Mouse (Mus musculus): Measurements from ENCODE around the gene Sap30l. TPM values are rescaled to one million over a fixed set of nuclear protein-coding genes. Genes with fewer than 3 reads are reported as not detected.
"Not testable (repeated sequence)": the region's sequence is repeated elsewhere in the genome, so short reads cannot be mapped to it uniquely, and the experiment has no call there.

The Sap30l gene
- total RNA-seq, 2 experiments from 2014 or later, result 4.4 to 4.8 TPM

GRCm38 (mm10) chr11:57828955-57829870 lies 27.8 kb downstream of the Sap30l start:
- ATAC-seq (replicated peaks; ENCODE audit: low FRiP score, poor library complexity, severe bottlenecking), result no peak

- 0 out of 2 replicates have a peak, but pooled peaks have one; percentile 15 for ATAC-seq (replicated peaks; ENCODE audit: low FRiP score, poor library complexity, severe bottlenecking)
Measured at GRCm38 (mm10) chr11:57829871-57830775, 28.7 kb downstream of the Sap30l start.

- no peak for ATAC-seq (replicated peaks; ENCODE audit: low FRiP score, poor library complexity, severe bottlenecking)
Measured at GRCm38 (mm10) chr11:57831281-57831781, 29.9 kb downstream of the Sap30l start.

- no peak for ATAC-seq (replicated peaks; ENCODE audit: low FRiP score, poor library complexity, severe bottlenecking)
Measured at GRCm38 (mm10) chr11:57831861-57832260, 30.4 kb downstream of the Sap30l start.

GRCm38 (mm10) chr11:57832552-57833201 lies 31.2 kb downstream of the Sap30l start, which contains the start of gene Hand1:
TSS of gene Hand1 (minus strand) at chr11:57832818.
- no peak for ATAC-seq (replicated peaks; ENCODE audit: low FRiP score, poor library complexity, severe bottlenecking)

DNA sequence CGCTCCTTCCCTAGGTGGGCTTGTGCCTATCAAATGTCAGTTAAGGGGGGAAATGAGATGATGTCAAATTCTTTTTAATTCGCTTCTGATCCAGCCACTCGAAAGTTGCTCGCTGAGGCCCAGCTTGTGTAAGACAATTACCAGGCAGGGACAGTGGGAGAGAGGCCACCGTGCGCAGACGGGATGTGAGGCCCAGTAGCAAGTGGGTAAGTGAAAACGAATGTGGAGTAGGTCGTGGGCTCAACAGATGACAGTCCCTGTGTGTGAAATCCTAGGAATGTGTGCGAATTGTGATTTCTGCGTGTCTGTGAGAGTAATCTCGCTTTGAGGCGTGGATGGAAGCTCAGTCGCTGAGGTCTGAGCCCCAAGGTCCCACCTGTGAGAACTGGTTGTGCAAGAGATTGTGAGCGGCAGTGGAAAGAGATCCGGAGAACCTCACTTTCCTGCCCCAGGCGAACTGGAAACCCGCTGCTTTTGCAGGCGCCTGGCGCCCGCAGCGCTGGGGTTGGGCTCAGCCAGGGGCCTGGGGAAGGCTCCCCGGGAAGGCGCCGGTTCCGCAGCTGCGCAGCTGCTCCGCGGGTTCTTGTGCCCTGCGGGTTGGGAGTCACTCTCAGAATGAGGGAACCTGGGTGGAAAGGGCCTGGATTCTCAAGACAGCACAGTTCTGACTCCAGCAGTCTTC lies 32.0 kb downstream of the Sap30l start:
- ATAC-seq (replicated peaks; ENCODE audit: low FRiP score, poor library complexity, severe bottlenecking), result no peak

GRCm38 (mm10) chr11:57834031-57834430 lies 32.6 kb downstream of the Sap30l start:
- no peak for ATAC-seq (replicated peaks; ENCODE audit: low FRiP score, poor library complexity, severe bottlenecking)

DNA sequence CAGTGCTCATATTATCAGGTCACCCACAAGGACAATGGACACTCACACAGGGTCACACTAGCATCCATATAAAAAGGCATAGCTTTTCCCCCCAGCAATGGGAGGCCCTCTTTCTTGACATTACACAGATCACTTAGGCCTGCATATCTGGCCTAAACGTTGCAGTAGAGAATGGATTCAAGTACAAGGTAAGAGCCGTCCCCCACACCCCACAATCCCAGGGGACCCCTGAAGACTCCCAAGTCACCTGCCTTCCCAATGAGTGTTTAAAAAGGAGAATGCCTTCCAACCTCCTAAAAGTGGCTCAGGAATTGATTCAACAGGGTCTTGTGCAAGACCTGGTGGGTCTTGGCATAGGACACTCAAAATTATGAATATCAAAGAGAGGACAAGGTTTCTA lies 33.9 kb downstream of the Sap30l start:
- ATAC-seq (replicated peaks; ENCODE audit: low FRiP score, poor library complexity, severe bottlenecking), result no peak

- no peak for ATAC-seq (replicated peaks; ENCODE audit: low FRiP score, poor library complexity, severe bottlenecking)
Measured at GRCm38 (mm10) chr11:57835931-57836330, 34.5 kb downstream of the Sap30l start.

DNA sequence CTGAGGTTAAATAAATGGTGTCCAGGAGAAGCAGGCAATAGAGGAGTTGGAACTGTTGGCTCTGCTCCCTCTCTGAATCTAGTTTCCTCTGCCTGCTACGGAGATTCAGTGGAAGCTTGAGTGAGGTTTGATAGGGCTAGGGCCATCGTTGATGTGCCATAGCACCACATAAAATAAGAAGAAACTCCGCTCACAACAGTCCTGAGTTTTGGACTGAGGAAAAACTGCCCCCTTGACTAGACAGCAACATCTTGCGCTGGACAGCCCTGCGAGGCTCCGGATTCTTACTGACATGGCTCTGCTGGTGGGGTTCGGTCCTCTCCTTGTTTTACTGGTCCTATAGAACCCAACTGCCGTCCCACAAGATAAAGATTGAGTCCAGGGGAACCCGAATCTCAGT lies 35.0 kb downstream of the Sap30l start:
- no peak for ATAC-seq (replicated peaks; ENCODE audit: low FRiP score, poor library complexity, severe bottlenecking)

DNA sequence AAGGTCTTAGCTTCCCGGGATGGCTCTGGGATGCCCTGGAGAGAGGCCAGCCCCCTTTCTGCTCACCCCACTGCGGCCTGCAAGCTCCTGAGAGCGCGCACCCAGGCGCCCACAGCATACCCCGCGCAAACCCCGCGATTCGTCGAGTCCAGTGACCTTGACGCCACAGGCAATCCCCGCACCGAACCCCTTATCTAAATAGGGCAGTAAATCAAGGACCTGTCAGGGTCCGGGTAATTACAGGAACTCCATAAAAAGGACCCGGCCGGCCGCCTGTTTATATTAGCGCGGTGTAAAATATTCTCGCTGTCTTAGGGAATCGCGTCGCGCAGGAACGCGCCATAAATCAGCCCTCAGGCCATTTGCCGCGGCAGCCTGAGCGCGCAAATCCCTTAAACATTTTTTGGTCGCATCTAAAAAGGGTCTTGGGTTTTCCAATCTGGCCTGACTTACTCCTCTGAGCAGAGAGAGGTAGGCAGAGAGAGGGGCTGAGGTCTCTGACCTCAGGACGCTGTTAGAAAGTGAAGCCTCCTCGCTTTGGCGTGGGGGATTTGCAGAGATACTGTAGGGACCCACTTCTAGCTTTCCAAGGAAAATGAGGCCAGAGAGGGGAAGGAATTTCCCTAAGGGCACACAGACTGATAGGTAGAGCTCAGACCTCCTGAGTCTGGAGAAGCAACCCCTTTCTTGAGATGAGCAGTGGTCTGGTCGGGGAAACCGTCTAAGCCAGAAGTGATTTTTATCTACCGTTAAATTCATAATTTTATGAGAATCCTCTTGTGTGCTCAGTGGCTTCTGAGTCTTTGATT lies 35.6 kb downstream of the Sap30l start:
- ATAC-seq (replicated peaks; ENCODE audit: low FRiP score, poor library complexity, severe bottlenecking), result no peak

GRCm38 (mm10) chr11:57837861-57838680 lies 36.6 kb downstream of the Sap30l start:
- ATAC-seq (replicated peaks; ENCODE audit: low FRiP score, poor library complexity, severe bottlenecking), result no peak

- ATAC-seq (replicated peaks; ENCODE audit: low FRiP score, poor library complexity, severe bottlenecking), result no peak
Measured at GRCm38 (mm10) chr11:57840986-57841385, 39.5 kb downstream of the Sap30l start.

- ATAC-seq (replicated peaks; ENCODE audit: low FRiP score, poor library complexity, severe bottlenecking), result no peak
Measured at GRCm38 (mm10) chr11:57841391-57841790, 40.0 kb downstream of the Sap30l start.

DNA sequence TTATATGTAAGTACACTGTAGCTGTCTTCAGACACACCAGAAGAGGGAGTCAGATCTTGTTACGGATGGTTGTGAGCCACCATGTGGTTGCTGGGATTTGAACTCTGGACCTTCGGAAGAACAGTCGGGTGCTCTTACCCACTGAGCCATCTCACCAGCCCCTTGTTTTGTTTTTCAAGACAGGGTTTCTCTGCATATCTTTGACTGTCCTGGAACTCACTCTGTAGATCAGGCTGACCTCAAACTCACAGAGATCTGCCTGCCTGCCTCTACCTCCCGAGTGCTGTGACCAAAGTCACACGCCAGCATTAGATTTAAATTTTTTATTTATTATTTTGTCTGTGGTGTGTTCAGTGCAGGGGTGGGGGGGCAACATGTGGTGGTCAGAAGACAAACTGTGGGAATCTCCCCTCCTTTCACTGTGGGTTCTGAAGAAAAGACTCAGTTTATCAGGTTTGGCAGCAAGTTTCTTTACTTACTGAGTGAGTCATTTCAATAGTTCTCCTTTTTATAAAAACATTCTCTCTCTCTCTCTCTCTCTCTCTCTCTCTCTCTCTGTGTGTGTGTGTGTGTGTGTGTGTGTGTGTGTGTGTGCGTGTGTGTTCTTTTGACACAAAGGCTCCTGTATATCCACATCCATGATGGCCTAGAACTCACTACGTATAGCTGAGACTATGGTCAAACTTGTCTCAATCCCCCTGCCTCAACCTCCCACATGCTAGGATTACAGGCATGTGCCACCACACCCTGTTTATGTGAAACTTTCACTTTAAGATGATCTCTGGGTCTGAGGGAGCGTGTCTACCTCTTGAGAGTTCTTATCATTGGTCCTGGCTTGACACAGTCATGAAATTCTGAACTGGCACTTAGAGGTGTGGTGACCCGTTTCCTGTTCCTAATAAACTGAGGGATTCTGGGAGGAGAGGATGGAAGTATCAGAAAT lies 45.3 kb downstream of the Sap30l start:
- ATAC-seq (replicated peaks; ENCODE audit: low FRiP score, poor library complexity, severe bottlenecking), result not testable (repeated sequence)

GRCm38 (mm10) chr11:57847396-57847795 lies 46.0 kb downstream of the Sap30l start:
- ATAC-seq (replicated peaks; ENCODE audit: low FRiP score, poor library complexity, severe bottlenecking), result no peak

DNA sequence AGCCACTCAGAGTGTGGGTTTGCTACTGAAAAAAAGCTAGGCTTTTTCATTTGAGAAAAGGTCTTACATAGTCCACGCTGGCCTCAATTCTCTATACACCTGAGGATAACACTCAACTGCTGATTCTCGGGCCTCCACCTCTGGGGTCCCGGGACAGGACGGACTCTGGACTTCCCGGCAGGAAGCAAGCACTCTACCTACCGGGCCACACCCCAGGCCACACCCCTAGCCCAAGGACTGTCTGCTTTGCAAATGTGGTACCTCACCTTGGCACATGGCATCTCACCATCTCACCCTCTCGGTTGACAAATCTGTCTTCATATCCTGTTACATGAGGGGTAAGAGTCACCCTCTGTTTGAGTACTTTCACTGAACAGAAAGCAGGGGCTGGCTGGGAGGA lies 48.9 kb downstream of the Sap30l start:
- ATAC-seq (replicated peaks; ENCODE audit: low FRiP score, poor library complexity, severe bottlenecking), result no peak
